Mouse (Mus musculus) intestine, embryonic 15.5 days (tissue): ENCODE results near the gene Ddx25. TPM values are rescaled to one million over a fixed set of nuclear protein-coding genes. Genes with fewer than 3 reads are reported as not detected.

ENCODE experiments used
- ATAC-seq: fragments of 200-750 bp; cut with Nextera tagmentation; 2 replicates; pipeline ENCODE4 v1.8.0; 2017; ENCODE audit warnings: moderate TSS enrichment, moderate library complexity
- H3K27ac ChIP-seq: fragments of 300-500 bp; sonication (generic); 2 replicates; pipeline ENCODE4 v1.5.1; 2015; ENCODE audit warnings: mild to moderate bottlenecking, inconsistent platforms
- H3K27me3 ChIP-seq: fragments of 300-500 bp; sonication (generic); replicated peaks from 2 replicates; pipeline ENCODE4 v1.6.1; 2015; ENCODE audit warnings: inconsistent platforms
- H3K36me3 ChIP-seq: fragments of 300-500 bp; sonication (generic); 2 replicates; pipeline ENCODE4 v1.6.1; 2015; ENCODE audit warnings: inconsistent platforms
- H3K4me1 ChIP-seq: fragments of 300-500 bp; sonication (generic); replicated peaks from 2 replicates; pipeline ENCODE4 v1.6.1; 2015; ENCODE audit warnings: inconsistent platforms
- H3K4me2 ChIP-seq: fragments of 300-500 bp; sonication (generic); replicated peaks from 2 replicates; pipeline ENCODE4 v1.6.1; 2015; ENCODE audit warnings: mild to moderate bottlenecking, inconsistent platforms
- H3K4me3 ChIP-seq: fragments of 300-500 bp; sonication (generic); replicated peaks from 2 replicates; pipeline ENCODE4 v1.5.1; 2015; ENCODE audit warnings: inconsistent platforms
- H3K9ac ChIP-seq: fragments of 300-500 bp; sonication (generic); 2 replicates; pipeline ENCODE4 v1.6.1; 2015; ENCODE audit warnings: inconsistent platforms
- H3K9me3 ChIP-seq: fragments of 300-500 bp; sonication (generic); 2 replicates; pipeline ENCODE4 v1.6.1; 2016; ENCODE audit warnings: inconsistent platforms
- WGBS: fragments of 180-500 bp; shearing (Covaris S2); methylation state at CpG from one replicate; pipeline ENCODE4 v1.1.7; 2015; 5-methylcytosine and 5-hydroxymethylcytosine counted together
- polyA plus RNA-seq: library from polyadenylated mRNA; unstranded; fragments of >200 nt; fragmentation: Nextera tagmentation; extraction: Ambion mirVana; gene quantifications from 2 replicates; pipeline ENCODE4 v1.2.1, GENCODE M21; 2015

Gene Ddx25
- polyA plus RNA-seq, 1 experiment from 2014 or later, result 1.7 TPM

DNA sequence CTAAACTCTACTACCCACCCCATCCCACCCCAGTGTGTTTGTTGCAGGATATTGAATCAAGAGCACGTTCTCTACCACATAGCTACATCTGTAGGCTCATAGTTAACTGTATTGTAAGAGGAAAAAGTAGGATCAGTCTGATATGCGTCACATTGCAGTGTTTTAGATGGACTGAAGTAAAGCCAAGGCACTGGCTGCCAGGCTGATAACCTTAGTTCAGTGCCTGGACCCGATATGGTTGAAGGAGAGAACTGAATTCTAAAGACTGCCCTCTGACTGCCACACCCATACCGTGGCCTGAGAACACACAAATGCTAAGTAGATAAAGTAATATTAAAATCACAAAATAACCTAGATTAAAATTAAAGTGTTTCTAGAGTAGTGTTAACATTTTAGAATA is 22.5 kb downstream of the Ddx25 start:
- no peak overlapping the region for H3K27ac ChIP-seq
- no peak overlapping the region for H3K9ac ChIP-seq
- H3K4me3 ChIP-seq, result no peak overlapping the region
- H3K36me3 ChIP-seq, result no peaks in the 10 kb centered on the region
- no peak for ATAC-seq
- H3K27me3 ChIP-seq, result no peaks in the 10 kb centered on the region
- H3K4me1 ChIP-seq, result peaks cover 11% of the 10 kb centered on the region; the same call in 1 of the 2 replicates
- H3K4me2 ChIP-seq, result no peak overlapping the region
- H3K9me3 ChIP-seq, result no peaks in the 10 kb centered on the region
- WGBS, result 78% methylated on average over 4 of the region's 4 CpGs

DNA sequence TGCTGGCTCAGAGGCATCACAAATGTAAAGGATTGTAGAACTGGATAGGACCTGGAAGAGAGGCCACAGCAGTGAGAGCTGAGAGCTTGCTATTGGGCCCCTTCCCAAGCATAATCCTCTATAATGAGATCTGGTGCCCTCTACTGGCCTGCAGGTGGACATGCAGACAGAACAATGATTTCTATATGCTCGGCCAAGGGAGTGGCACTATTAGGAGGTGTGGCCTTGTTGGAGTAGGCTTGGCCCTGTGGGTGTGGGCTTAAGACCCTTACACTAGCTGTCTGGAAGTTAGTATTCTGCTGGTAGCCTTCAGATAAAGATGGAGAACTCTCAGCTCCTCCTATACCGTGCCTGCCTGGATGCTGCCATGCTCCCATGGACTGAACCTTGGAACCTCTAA is 23.2 kb downstream of the Ddx25 start:
- WGBS, result 6% methylated on average over 2 of the region's 2 CpGs
- Histone ChIP-seq H3K4me2 (no peak overlapping the region), H3K27ac (no peak overlapping the region), H3K4me3 (no peak overlapping the region), H3K9ac (no peak overlapping the region), H3K9me3 (no peaks in the 10 kb centered on the region), H3K4me1 (peaks cover 11% of the 10 kb centered on the region; the same call in 1 of the 2 replicates), H3K36me3 (no peaks in the 10 kb centered on the region), H3K27me3 (no peaks in the 10 kb centered on the region)
- ATAC-seq, result peak; percentile 89

DNA sequence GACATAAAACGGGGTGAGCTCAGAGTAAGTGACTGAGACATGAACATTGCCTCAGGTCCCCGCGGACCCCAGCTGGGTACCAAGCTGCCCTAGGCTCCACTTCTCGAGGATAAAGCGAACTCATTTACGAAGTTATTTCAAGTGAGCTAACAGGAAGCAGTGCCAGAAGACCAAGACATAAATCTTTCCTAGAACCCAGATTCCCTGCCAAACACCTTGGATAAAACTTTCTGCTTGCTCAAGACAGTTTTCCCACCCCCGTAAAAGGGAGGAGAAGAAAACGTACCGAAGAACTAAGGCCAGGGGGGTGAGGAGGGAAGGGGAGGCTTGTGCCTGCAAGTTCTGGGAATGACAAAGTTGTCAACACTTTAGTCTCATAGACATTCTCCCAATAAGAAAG is 25.1 kb downstream of the Ddx25 start:
- no peaks in the 10 kb centered on the region for H3K27me3 ChIP-seq
- no peak for ATAC-seq
- peaks cover 7% of the 10 kb centered on the region; the same call in 1 of the 2 replicates for H3K4me1 ChIP-seq
- no peak overlapping the region for H3K27ac ChIP-seq
- 54% methylated on average over 9 of the region's 9 CpGs for WGBS
- no peaks in the 10 kb centered on the region for H3K36me3 ChIP-seq
- no peak overlapping the region for H3K4me3 ChIP-seq
- no peak overlapping the region for H3K9ac ChIP-seq
- no peak overlapping the region for H3K4me2 ChIP-seq
- H3K9me3 ChIP-seq, result no peaks in the 10 kb centered on the region

DNA sequence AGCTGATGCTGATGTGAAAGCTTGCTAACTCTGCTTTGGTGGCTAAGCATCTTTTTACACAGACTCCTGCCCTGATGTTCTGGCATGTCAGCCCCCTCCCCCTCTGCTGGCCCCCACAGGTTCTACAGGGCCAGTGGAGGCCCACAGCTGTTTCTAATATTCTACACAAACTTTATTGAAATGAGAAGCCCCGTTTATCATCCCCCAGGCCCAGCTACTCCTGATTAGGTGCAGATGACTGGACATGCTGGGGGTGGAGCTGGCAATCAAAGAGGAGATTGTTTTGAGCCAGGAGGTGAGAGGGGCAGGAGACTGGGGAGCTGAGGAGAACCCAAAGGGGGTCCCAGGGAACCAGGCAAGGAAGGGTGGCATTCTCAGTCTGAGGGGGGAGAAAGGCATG is 28.5 kb downstream of the Ddx25 start:
- peak overlapping the region; percentile 44; the same call in 1 of the 2 replicates for H3K27ac ChIP-seq
- H3K4me1 ChIP-seq, result no peaks in the 10 kb centered on the region
- 29% methylated on average over 1 of the region's 1 CpGs for WGBS
- H3K36me3 ChIP-seq, result no peaks in the 10 kb centered on the region
- no peak overlapping the region for H3K4me2 ChIP-seq
- H3K27me3 ChIP-seq, result no peaks in the 10 kb centered on the region
- no peak overlapping the region for H3K4me3 ChIP-seq
- no peaks in the 10 kb centered on the region for H3K9me3 ChIP-seq
- H3K9ac ChIP-seq, result no peak overlapping the region
- ATAC-seq, result no peak

DNA sequence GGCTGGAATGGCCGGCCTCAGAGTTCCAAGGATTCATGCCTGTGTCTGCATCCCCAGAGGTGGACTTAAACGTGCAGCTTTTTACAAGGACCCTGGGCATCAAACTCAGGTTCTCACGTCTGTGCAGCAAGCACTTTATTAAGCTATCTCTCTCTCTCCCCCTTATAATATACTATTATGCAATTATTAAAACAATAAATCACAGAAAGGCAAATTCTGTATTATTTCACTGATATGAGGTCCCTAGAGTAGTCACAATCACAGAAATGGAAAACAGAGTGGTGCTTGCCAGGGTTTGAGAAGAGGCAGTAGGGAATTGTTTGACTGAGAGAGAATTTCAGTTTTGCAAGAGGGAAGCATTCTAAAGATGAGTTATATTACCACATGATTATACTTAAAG is 29.2 kb downstream of the Ddx25 start:
- no peak overlapping the region for H3K4me2 ChIP-seq
- H3K27ac ChIP-seq, result no peak overlapping the region
- ATAC-seq, result no peak
- no peaks in the 10 kb centered on the region for H3K36me3 ChIP-seq
- H3K4me3 ChIP-seq, result no peak overlapping the region
- 0 out of 2 replicates have a peak, but pooled peaks cover 2% of the 10 kb centered on the region for H3K4me1 ChIP-seq
- no peaks in the 10 kb centered on the region for H3K27me3 ChIP-seq
- 65% methylated on average over 3 of the region's 3 CpGs for WGBS
- H3K9ac ChIP-seq, result no peak overlapping the region
- H3K9me3 ChIP-seq, result no peaks in the 10 kb centered on the region

DNA sequence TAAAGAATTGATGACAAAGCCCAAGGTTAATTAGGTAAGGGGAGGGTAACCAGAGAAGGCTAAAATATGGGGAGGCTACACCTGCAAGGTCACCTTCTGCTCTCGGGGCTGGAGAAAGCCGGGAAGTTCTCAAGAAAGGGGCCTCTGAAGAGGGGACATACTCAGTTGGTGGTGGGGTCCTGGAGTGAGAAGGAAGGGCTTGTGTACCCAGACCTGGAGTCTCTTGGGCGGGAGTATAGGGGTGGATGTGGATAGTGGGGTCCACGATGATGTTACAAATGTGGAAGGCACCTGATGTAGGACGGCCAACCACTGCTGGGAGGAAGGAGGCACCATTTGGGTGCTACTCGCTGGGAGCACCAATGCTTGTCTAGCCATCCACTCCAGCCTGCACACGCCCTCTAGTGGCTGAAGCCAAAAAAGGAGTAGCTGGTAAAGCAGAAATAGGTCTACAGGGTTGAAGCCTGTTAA is 34.4 kb downstream of the Ddx25 start:
- ATAC-seq, result peak; percentile 48
- H3K4me3 ChIP-seq, result no peak overlapping the region

DNA sequence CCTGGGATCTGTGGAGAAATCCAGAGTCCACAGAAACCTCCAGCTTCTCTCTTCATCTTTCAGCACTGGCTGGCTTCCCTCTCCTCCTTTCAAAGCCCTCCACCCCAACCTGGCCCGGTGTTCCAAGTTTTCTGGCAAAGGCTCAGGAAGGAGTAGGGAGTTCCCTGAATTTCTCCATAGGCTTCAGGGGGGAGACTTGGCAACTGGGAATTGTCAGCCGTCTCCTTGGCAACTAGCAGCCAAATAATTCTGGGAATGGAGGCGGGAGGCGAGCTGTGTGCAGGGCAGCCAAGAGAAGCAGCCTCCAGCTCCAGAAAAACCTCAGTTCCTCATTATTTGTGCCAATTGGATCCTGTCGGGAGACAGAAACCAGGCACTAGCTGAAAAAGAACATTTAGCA is 34.8 kb downstream of the Ddx25 start:
- Histone ChIP-seq H3K27ac (peak overlapping the region; percentile 56; the same call in 1 of the 2 replicates), H3K4me2 (no peak overlapping the region), H3K27me3 (no peaks in the 10 kb centered on the region), H3K36me3 (no peaks in the 10 kb centered on the region), H3K4me1 (peaks cover 19% of the 10 kb centered on the region), H3K4me3 (no peak overlapping the region), H3K9me3 (no peaks in the 10 kb centered on the region), H3K9ac (no peak overlapping the region)
- ATAC-seq, result peak; percentile 60
- 36% methylated on average over 5 of the region's 5 CpGs for WGBS

More for the DNA sequence above, 34.4 kb downstream of the Ddx25 start:
- Histone ChIP-seq H3K4me2 (no peak overlapping the region), H3K27me3 (no peaks in the 10 kb centered on the region), H3K4me1 (peaks cover 19% of the 10 kb centered on the region), H3K36me3 (no peaks in the 10 kb centered on the region), H3K27ac (peak overlapping the region; percentile 56), H3K9ac (no peak overlapping the region), H3K9me3 (no peaks in the 10 kb centered on the region)
- WGBS, result 16% methylated on average over 7 of the region's 7 CpGs

DNA sequence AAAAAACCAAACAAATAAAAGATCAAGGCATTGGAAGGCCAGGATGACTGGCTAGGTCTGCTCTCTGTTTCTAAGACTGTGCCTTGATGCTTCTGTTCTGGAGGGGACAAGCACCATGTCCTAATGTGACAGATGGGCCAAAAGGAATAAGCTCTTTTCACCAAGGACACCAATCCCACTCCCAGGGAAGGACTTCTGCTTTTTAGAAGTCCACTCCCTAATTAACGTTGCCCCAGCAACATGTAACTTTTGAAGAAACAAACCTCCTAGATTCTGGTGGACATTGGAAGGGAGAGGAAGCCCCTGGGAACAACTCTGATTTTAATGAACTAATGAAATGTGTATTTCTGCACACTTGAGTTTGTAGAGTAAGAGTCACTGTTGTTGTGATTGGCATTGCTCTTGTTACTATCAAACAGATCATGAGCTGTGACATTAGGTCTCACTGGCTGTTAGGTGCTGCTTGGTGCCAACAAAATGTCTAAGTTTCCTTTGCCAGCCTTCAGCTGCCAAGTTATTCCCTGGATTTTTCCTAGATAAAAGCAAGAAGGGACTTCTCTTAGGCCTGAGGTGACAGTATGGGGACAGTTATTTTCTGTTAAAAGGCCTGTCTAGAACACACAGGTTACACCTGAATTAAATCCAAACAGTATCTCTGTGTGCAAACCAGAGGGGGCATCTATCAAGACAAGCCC is 35.4 kb downstream of the Ddx25 start:
- Histone ChIP-seq H3K4me2 (no peak overlapping the region), H3K9me3 (no peaks in the 10 kb centered on the region), H3K27me3 (no peaks in the 10 kb centered on the region), H3K27ac (peak overlapping the region; percentile 24; the same call in 1 of the 2 replicates), H3K4me3 (no peak overlapping the region), H3K9ac (no peak overlapping the region), H3K36me3 (no peaks in the 10 kb centered on the region), H3K4me1 (peaks cover 19% of the 10 kb centered on the region)
- ATAC-seq, result no peak
- 86% methylated on average over 1 of the region's 1 CpGs for WGBS

DNA sequence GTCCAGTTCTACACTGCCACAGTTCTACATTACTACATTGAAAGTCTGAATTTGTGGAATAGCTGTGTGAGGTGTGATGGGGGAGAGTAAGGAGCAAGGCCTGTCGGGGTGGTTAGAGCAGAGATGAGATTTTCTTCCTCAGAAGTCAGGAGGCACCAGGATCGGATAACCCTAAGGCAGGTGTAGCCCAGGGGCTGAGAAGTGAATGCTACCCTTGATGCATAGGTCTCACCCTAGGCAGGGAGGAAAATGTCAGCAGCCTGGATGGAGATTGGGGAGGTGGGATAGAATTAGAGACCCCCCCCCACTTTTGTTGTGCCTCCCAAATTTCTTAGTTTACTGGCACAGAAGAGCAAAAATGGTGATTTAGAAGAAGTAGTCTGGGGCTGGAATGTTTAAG is 36.1 kb downstream of the Ddx25 start:
- no peak overlapping the region for H3K4me2 ChIP-seq
- peaks cover 19% of the 10 kb centered on the region for H3K4me1 ChIP-seq
- no peaks in the 10 kb centered on the region for H3K27me3 ChIP-seq
- no peak overlapping the region for H3K4me3 ChIP-seq
- WGBS, result 70% methylated on average over 2 of the region's 2 CpGs
- H3K36me3 ChIP-seq, result no peaks in the 10 kb centered on the region
- no peaks in the 10 kb centered on the region for H3K9me3 ChIP-seq
- H3K9ac ChIP-seq, result no peak overlapping the region
- H3K27ac ChIP-seq, result 0 out of 2 replicates have a peak overlapping the region, but pooled peaks have one; percentile 24
- ATAC-seq, result no peak

DNA sequence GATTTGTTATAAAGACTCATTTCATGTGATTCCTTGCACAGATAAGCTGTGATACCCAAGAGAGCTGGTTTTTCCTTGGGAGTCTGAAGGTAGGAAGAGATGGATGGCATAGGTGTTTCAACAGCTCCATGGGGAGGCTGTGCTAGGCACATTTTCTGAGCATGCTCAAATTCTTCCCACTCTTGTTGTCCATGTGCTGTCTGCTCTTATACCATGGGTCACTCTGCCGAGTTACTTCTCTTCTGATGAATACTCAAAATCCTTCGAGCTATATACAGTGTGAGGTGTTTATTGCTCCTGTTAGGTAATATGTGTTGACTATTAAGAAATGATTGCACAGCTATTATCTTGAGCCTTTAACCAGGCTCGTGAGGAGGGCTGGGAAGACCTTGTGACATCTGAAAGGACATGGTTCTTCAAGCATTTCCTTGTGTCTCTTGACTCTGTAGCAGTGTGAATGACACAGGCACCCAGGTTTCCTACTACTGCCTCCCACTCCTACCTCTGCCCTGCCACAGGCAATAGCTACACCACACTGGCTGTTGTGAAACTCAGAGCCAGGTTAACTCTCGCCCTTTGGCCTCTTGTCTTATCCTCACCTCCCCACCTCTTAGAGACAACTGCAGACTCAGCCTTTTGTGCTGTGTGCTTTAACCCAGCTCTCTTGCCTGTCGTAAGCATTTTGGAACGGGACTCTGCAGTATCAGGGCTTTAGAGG is 37.5 kb downstream of the Ddx25 start:
- ATAC-seq, result peak; percentile 84

DNA sequence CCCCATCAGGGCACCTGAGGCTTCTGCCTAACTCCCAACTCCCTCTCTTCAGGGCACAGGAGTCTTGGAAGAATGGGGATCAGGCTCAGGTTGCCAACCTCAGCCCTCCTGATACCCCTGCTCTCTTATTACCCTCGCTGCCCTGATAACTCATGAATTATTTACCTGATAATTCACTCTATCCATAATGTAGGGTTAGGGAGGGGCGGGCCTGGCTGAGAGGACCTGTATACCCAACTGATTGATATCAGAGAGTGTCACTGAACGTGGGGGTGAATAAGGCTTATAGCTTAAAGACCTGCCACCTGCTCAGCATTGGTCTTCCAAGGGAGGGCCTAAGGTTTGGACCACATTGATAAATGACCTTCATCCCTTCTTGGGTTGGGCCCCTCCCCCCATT is 40.2 kb downstream of the Ddx25 start, which contains the start of gene Gm1113:
TSS of gene Gm1113 (minus strand) at position 101 of the 400 bp plus-strand sequence.
- WGBS, result 69% methylated on average over 3 of the region's 3 CpGs
- Histone ChIP-seq H3K4me1 (peaks cover 9% of the 10 kb centered on the region), H3K9me3 (no peaks in the 10 kb centered on the region), H3K27me3 (no peaks in the 10 kb centered on the region), H3K4me3 (no peak within 1 kb of the TSS), H3K4me2 (no peak within 1 kb of the TSS), H3K27ac (no peak within 1 kb of the TSS), H3K9ac (no peak within 1 kb of the TSS), H3K36me3 (no peaks in the 10 kb centered on the region)
- no peak for ATAC-seq

More for the DNA sequence above, 37.5 kb downstream of the Ddx25 start:
- Histone ChIP-seq H3K27me3 (no peaks in the 10 kb centered on the region), H3K4me3 (no peak overlapping the region), H3K9ac (no peak overlapping the region), H3K4me1 (peaks cover 19% of the 10 kb centered on the region), H3K9me3 (no peaks in the 10 kb centered on the region), H3K27ac (peak overlapping the region; percentile 68), H3K4me2 (no peak overlapping the region), H3K36me3 (no peaks in the 10 kb centered on the region)
- WGBS, result 67% methylated on average over 6 of the region's 6 CpGs

DNA sequence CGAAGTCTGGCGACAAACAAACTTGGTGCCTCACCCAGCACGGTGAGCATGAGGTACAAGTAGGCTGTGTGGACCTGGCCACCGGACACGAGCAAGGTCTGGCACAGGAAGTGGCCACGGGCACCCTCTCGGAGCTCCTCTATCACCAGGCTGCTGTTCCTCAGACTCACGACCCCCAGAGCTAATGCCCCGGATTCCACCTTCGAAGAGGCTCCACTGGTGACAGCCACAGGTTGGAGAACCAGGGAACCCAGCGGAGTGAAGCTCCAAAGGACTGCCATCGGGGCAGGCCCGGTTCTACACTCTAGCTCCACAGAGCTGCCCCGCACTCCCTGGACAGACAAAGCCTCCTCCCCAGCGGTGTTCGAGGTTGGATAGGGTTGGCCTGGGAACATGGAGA is 41.6 kb downstream of the Ddx25 start:
- Histone ChIP-seq H3K27me3 (no peaks in the 10 kb centered on the region), H3K36me3 (no peaks in the 10 kb centered on the region), H3K4me1 (peaks cover 8% of the 10 kb centered on the region), H3K9me3 (no peaks in the 10 kb centered on the region), H3K27ac (no peak overlapping the region), H3K9ac (no peak overlapping the region), H3K4me2 (no peak overlapping the region), H3K4me3 (no peak overlapping the region)
- WGBS, result 88% methylated on average over 16 of the region's 16 CpGs
- no peak for ATAC-seq
